Mouse (Mus musculus) ES-Bruce4 (cell line): ENCODE measurements around the gene Rnf5. TPM values are rescaled to one million over a fixed set of nuclear protein-coding genes. Genes with fewer than 3 reads are reported as not detected.

Experiments used
- H3K27ac ChIP-seq: 2 replicates; pipeline ENCODE4 v1.5.1; 2012; ENCODE audit warnings: low read length, inconsistent platforms; ENCODE audit not compliant: insufficient read depth
- H3K27me3 ChIP-seq: 2 replicates; pipeline ENCODE4 v1.6.1; 2012; ENCODE audit warnings: mild to moderate bottlenecking, low read length, inconsistent platforms; ENCODE audit not compliant: control insufficient read depth, poor library complexity, insufficient read depth, severe bottlenecking
- H3K36me3 ChIP-seq: 2 replicates; pipeline ENCODE4 v1.6.1; 2012; ENCODE audit warnings: inconsistent platforms, mild to moderate bottlenecking, low read length, moderate library complexity; ENCODE audit not compliant: control insufficient read depth, poor library complexity, insufficient read depth, severe bottlenecking
- H3K4me1 ChIP-seq: one replicate; pipeline ENCODE4 v1.8.1; 2011; ENCODE audit warnings: low read length; ENCODE audit not compliant: control insufficient read depth, insufficient read depth
- H3K4me3 ChIP-seq: 2 replicates; pipeline ENCODE4 v1.5.1; 2011; ENCODE audit warnings: low read depth, mild to moderate bottlenecking, low read length
- H3K9ac ChIP-seq: 2 replicates; pipeline ENCODE4 v1.6.1; 2012; ENCODE audit warnings: low read depth, mild to moderate bottlenecking, inconsistent platforms; ENCODE audit not compliant: poor library complexity, severe bottlenecking
- H3K9me3 ChIP-seq: replicated peaks from 2 replicates; pipeline ENCODE4 v1.6.1; 2012; ENCODE audit warnings: mild to moderate bottlenecking, low read length, inconsistent platforms; ENCODE audit not compliant: control insufficient read depth, poor library complexity, insufficient read depth, severe bottlenecking
- CTCF ChIP-seq: IDR thresholded peaks from one replicate; pipeline ENCODE4 v1.8.1; 2011; ENCODE audit warnings: low read depth, low read length
- EP300 ChIP-seq: IDR thresholded peaks from 2 replicates; pipeline ENCODE4 v1.6.1; 2011; ENCODE audit warnings: low read depth, low read length; ENCODE audit not compliant: insufficient read depth
- POLR2A ChIP-seq: IDR thresholded peaks from one replicate; pipeline ENCODE4 v1.8.1; 2011; ENCODE audit warnings: low read length; ENCODE audit not compliant: insufficient read depth
- polyA plus RNA-seq: library from polyadenylated mRNA; stranded (reverse); fragments of >200 nt; gene quantifications from 2 replicates; pipeline ENCODE4 v1.2.4, GENCODE M21; 2011; ENCODE audit warnings: low read depth; ENCODE audit not compliant: missing spikeins, insufficient read depth, insufficient read length

Rnf5 gene
- polyA plus RNA-seq, 1 experiment, result 75.9 TPM

GRCm38 (mm10) chr17:34639461-34640255 is 36.2 kb upstream of the Rnf5 start:
- no peaks in the 10 kb centered on the region for H3K36me3 ChIP-seq
- H3K4me3 ChIP-seq, result no peak overlapping the region
- no peak overlapping the region for H3K27ac ChIP-seq
- no peak overlapping the region for H3K9ac ChIP-seq
- TF ChIP-seq EP300, result no peak
- no peak for TF ChIP-seq CTCF
- no peak for TF ChIP-seq POLR2A
- no peaks in the 10 kb centered on the region for H3K27me3 ChIP-seq
- H3K4me1 ChIP-seq, result no peaks in the 10 kb centered on the region
- H3K9me3 ChIP-seq, result no peaks in the 10 kb centered on the region

- Histone ChIP-seq H3K27ac (no peak overlapping the region), H3K4me3 (no peak overlapping the region)
- TF ChIP-seq EP300 (no peak), POLR2A (no peak), CTCF (no peak)
Measured at GRCm38 (mm10) chr17:34637459-34637858, 34.0 kb upstream of the Rnf5 start.

GRCm38 (mm10) chr17:34635671-34636070 is 32.2 kb upstream of the Rnf5 start:
- no peaks in the 10 kb centered on the region for H3K36me3 ChIP-seq
- no peaks in the 10 kb centered on the region for H3K9me3 ChIP-seq
- peaks cover 2% of the 10 kb centered on the region; the same call in 1 of the 2 replicates for H3K27me3 ChIP-seq
- H3K4me1 ChIP-seq, result no peaks in the 10 kb centered on the region
- no peak overlapping the region for H3K27ac ChIP-seq
- TF ChIP-seq EP300 (no peak), CTCF (no peak), POLR2A (no peak)
- no peak overlapping the region for H3K9ac ChIP-seq
- H3K4me3 ChIP-seq, result no peak overlapping the region

More at GRCm38 (mm10) chr17:34637459-34637858, 34.0 kb upstream of the Rnf5 start:
- Histone ChIP-seq H3K4me1 (no peaks in the 10 kb centered on the region), H3K36me3 (no peaks in the 10 kb centered on the region), H3K9me3 (no peaks in the 10 kb centered on the region), H3K27me3 (no peaks in the 10 kb centered on the region), H3K9ac (no peak overlapping the region)

- Histone ChIP-seq H3K9ac (peak overlapping the region; percentile 31), H3K4me1 (no peaks in the 10 kb centered on the region)
Measured at GRCm38 (mm10) chr17:34632261-34632691, 28.8 kb upstream of the Rnf5 start.

GRCm38 (mm10) chr17:34631647-34632046 is 28.2 kb upstream of the Rnf5 start:
- peak overlapping the region; percentile 43 for H3K4me3 ChIP-seq
- H3K4me1 ChIP-seq, result no peaks in the 10 kb centered on the region
- H3K27ac ChIP-seq, result no peak overlapping the region
- no peaks in the 10 kb centered on the region for H3K36me3 ChIP-seq
- H3K9ac ChIP-seq, result peak overlapping the region; percentile 20; the same call in 1 of the 2 replicates
- peaks cover 4% of the 10 kb centered on the region; the same call in 1 of the 2 replicates for H3K27me3 ChIP-seq
- TF ChIP-seq CTCF, result no peak
- no peak for TF ChIP-seq POLR2A
- no peak for TF ChIP-seq EP300
- H3K9me3 ChIP-seq, result no peaks in the 10 kb centered on the region

More at GRCm38 (mm10) chr17:34632261-34632691, 28.8 kb upstream of the Rnf5 start:
- no peaks in the 10 kb centered on the region for H3K9me3 ChIP-seq
- TF ChIP-seq POLR2A (peak; percentile 35), CTCF (no peak)
- no peaks in the 10 kb centered on the region for H3K36me3 ChIP-seq
- H3K27me3 ChIP-seq, result peaks cover 4% of the 10 kb centered on the region; the same call in 1 of the 2 replicates
- peak overlapping the region; percentile 75 for H3K4me3 ChIP-seq
- no peak overlapping the region for H3K27ac ChIP-seq

GRCm38 (mm10) chr17:34630761-34631301 is 27.3 kb upstream of the Rnf5 start:
- no peak overlapping the region for H3K27ac ChIP-seq
- H3K36me3 ChIP-seq, result no peaks in the 10 kb centered on the region
- H3K9me3 ChIP-seq, result no peaks in the 10 kb centered on the region
- H3K27me3 ChIP-seq, result peaks cover 4% of the 10 kb centered on the region; the same call in 1 of the 2 replicates
- no peak for TF ChIP-seq EP300
- no peaks in the 10 kb centered on the region for H3K4me1 ChIP-seq
- peak overlapping the region; percentile 49 for H3K9ac ChIP-seq
- peak overlapping the region; percentile 14; the same call in 1 of the 2 replicates for H3K4me3 ChIP-seq
